Mouse (Mus musculus) cortical plate, adult 2 months (tissue): ENCODE measurements at regions not wholly inside any gene's neighbourhood (a gene's known extent, or its start where the extent isn't known, plus 50 kb on each side); places are given as distances from the start of the nearest gene placed in this dataset.

Experiments
- CTCF ChIP-seq: fragments of 200-500 bp; IDR thresholded peaks from 2 replicates; pipeline ENCODE4 v1.5.1; 2011; ENCODE audit warnings: mild to moderate bottlenecking, control low read depth, low read length; ENCODE audit not compliant: insufficient read depth; ENCODE audit errors: extremely low read depth
- POLR2A ChIP-seq: fragments of 200-500 bp; IDR thresholded peaks from 2 replicates; pipeline ENCODE4 v1.6.1; 2011; ENCODE audit warnings: mild to moderate bottlenecking, low read length, control low read depth; ENCODE audit not compliant: insufficient read depth; ENCODE audit errors: extremely low read depth

GRCm38 (mm10) chr2:45629616-45630015, 512.4 kb upstream of the Zeb2 start:
- no peak for TF ChIP-seq POLR2A
- TF ChIP-seq CTCF, result no peak
